Mouse (Mus musculus): ENCODE measurements around the gene Mxi1.

GRCm38 (mm10) chr19:53309631-53310030, 687 bp upstream of the Mxi1 start:
- no peak for TF ChIP-seq CTCF (IDR thresholded peaks at IDR 0.05)
- no peak for TF ChIP-seq EP300 (IDR thresholded peaks at IDR 0.05)

All from lung, postnatal 0 days (tissue).